Mouse (Mus musculus): ENCODE results near the gene Nfam1. TPM values are rescaled to one million over a fixed set of nuclear protein-coding genes. Genes with fewer than 3 reads are reported as not detected.

Gene Nfam1
- polyA plus RNA-seq, 1 experiment from 2014 or later = 0.31 TPM

GRCm38 (mm10) chr15:82979531-82979930 lies 53.6 kb downstream of the Nfam1 start:
- H3K4me2 ChIP-seq (ENCODE audit: low read depth, low read length) = no peak overlapping the region
- ATAC-seq (ENCODE audit: low read depth) = no peak
- H3K27me3 ChIP-seq (ENCODE audit: control insufficient read depth, insufficient read depth, low read length) = peaks cover 3% of the 10 kb centered on the region; the same call in 1 of the 2 replicates
- H3K36me3 ChIP-seq (ENCODE audit: control insufficient read depth, insufficient read depth, low read length) = no peaks in the 10 kb centered on the region
- peaks cover 32% of the 10 kb centered on the region for H3K4me1 ChIP-seq (ENCODE audit: control insufficient read depth, insufficient read depth, low read length)
- 100% methylated on average over 1 of the region's 1 CpGs for WGBS
- no peaks in the 10 kb centered on the region for H3K9me3 ChIP-seq (ENCODE audit: control insufficient read depth, low read length)
- no peak overlapping the region for H3K4me3 ChIP-seq (ENCODE audit: low read depth, low read length)
- no peak overlapping the region for H3K27ac ChIP-seq (ENCODE audit: low read depth, low read length)
- H3K9ac ChIP-seq (replicated peaks; ENCODE audit: low read depth, low read length) = no peak overlapping the region

GRCm38 (mm10) chr15:82974471-82974870 lies 58.6 kb downstream of the Nfam1 start:
- no peak overlapping the region for H3K9ac ChIP-seq (replicated peaks; ENCODE audit: low read depth, low read length)
- H3K9me3 ChIP-seq (ENCODE audit: control insufficient read depth, low read length) = no peaks in the 10 kb centered on the region
- ATAC-seq (ENCODE audit: low read depth) = no peak
- no peak overlapping the region for H3K27ac ChIP-seq (ENCODE audit: low read depth, low read length)
- H3K4me1 ChIP-seq (ENCODE audit: control insufficient read depth, insufficient read depth, low read length) = 0 out of 2 replicates have a peak, but pooled peaks cover 3% of the 10 kb centered on the region
- no peak overlapping the region for H3K4me2 ChIP-seq (ENCODE audit: low read depth, low read length)
- H3K27me3 ChIP-seq (ENCODE audit: control insufficient read depth, insufficient read depth, low read length) = no peaks in the 10 kb centered on the region
- no peaks in the 10 kb centered on the region for H3K36me3 ChIP-seq (ENCODE audit: control insufficient read depth, insufficient read depth, low read length)
- 67% methylated on average over 1 of the region's 1 CpGs for WGBS
- no peak overlapping the region for H3K4me3 ChIP-seq (ENCODE audit: low read depth, low read length)

- Histone ChIP-seq H3K4me3 (ENCODE audit: low read depth, low read length) (no peak overlapping the region), H3K9ac (replicated peaks; ENCODE audit: low read depth, low read length) (no peak overlapping the region), H3K9me3 (ENCODE audit: control insufficient read depth, low read length) (no peaks in the 10 kb centered on the region), H3K27ac (ENCODE audit: low read depth, low read length) (peak overlapping the region; percentile 64), H3K4me2 (ENCODE audit: low read depth, low read length) (no peak overlapping the region), H3K36me3 (ENCODE audit: control insufficient read depth, insufficient read depth, low read length) (no peaks in the 10 kb centered on the region), H3K4me1 (ENCODE audit: control insufficient read depth, insufficient read depth, low read length) (peaks cover 22% of the 10 kb centered on the region), H3K27me3 (ENCODE audit: control insufficient read depth, insufficient read depth, low read length) (peaks cover 5% of the 10 kb centered on the region; the same call in 1 of the 2 replicates)
- 32% methylated on average over 6 of the region's 6 CpGs for WGBS
- no peak for ATAC-seq (ENCODE audit: low read depth)
Observed at GRCm38 (mm10) chr15:82969206-82969721, 63.8 kb downstream of the Nfam1 start.

- peak overlapping the region; percentile 44 for H3K9ac ChIP-seq (replicated peaks; ENCODE audit: low read depth, low read length)
- peaks cover 28% of the 10 kb centered on the region for H3K4me1 ChIP-seq (ENCODE audit: control insufficient read depth, insufficient read depth, low read length)
- H3K4me3 ChIP-seq (ENCODE audit: low read depth, low read length) = no peak overlapping the region
- H3K36me3 ChIP-seq (ENCODE audit: control insufficient read depth, insufficient read depth, low read length) = no peaks in the 10 kb centered on the region
- no peaks in the 10 kb centered on the region for H3K9me3 ChIP-seq (ENCODE audit: control insufficient read depth, low read length)
- H3K27me3 ChIP-seq (ENCODE audit: control insufficient read depth, insufficient read depth, low read length) = peaks cover 5% of the 10 kb centered on the region; the same call in 1 of the 2 replicates
- H3K4me2 ChIP-seq (ENCODE audit: low read depth, low read length) = peak overlapping the region; percentile 33
- 2% methylated on average over 22 of the region's 22 CpGs for WGBS
- peak overlapping the region; percentile 64 for H3K27ac ChIP-seq (ENCODE audit: low read depth, low read length)
- ATAC-seq (ENCODE audit: low read depth) = peak; percentile 73
Observed at GRCm38 (mm10) chr15:82968449-82968848, 64.7 kb downstream of the Nfam1 start.

DNA sequence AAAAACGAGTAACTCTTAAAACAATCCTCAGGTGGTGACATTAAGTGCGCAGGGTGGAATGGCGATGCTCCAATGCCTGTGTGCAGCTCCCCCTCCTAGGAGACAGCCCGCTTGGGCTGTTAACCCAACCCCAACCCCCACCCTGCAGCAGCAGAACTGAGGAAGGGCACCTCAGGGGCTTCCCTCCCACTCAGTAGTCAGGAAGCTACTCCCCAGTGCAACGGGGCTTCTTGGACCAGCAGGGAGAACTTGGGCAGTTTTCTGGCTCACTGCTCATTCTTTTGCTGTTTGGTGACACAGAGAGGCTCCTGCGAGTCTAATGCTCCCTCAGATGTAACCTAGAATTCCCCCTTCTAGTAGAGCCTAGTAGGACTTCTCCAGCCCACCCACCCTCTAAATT lies 65.2 kb downstream of the Nfam1 start:
- Histone ChIP-seq H3K4me3 (ENCODE audit: low read depth, low read length) (no peak overlapping the region), H3K4me1 (ENCODE audit: control insufficient read depth, insufficient read depth, low read length) (peaks cover 30% of the 10 kb centered on the region), H3K36me3 (ENCODE audit: control insufficient read depth, insufficient read depth, low read length) (no peaks in the 10 kb centered on the region), H3K4me2 (ENCODE audit: low read depth, low read length) (peak overlapping the region; percentile 33), H3K9me3 (ENCODE audit: control insufficient read depth, low read length) (no peaks in the 10 kb centered on the region), H3K27me3 (ENCODE audit: control insufficient read depth, insufficient read depth, low read length) (peaks cover 7% of the 10 kb centered on the region), H3K9ac (replicated peaks; ENCODE audit: low read depth, low read length) (no peak overlapping the region), H3K27ac (ENCODE audit: low read depth, low read length) (peak overlapping the region; percentile 64)
- no peak for ATAC-seq (ENCODE audit: low read depth)
- WGBS = 9% methylated on average over 6 of the region's 6 CpGs

DNA sequence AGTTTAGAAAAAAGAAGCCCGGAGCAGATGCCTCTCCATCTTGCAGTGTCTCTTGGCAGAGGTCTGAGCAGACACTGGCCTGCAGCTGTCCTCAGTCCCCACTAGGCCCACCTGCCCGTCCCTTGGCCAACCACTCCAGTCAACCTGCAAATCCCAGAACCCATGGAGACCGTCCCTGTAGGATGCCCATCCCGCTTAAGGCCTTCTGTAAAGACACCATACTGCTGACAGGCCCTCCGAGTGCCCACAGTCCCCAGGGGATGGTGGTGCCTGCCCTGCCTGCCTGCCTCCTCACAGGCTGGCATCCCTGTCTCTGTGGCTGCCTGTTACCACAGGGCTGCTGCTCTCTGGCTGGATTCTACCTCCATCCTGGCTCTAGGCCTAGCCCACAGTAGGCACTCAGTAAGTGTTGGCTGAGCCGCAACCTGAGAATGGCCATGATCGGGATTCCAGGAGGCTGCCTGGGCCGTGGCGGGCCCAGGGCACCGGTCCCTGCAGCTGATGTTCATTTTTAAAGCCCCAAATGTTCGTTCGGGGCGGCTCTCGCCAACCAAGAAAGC lies 68.8 kb downstream of the Nfam1 start:
- H3K9me3 ChIP-seq (ENCODE audit: control insufficient read depth, low read length) = no peaks in the 10 kb centered on the region
- peaks cover 7% of the 10 kb centered on the region for H3K27me3 ChIP-seq (ENCODE audit: control insufficient read depth, insufficient read depth, low read length)
- H3K36me3 ChIP-seq (ENCODE audit: control insufficient read depth, insufficient read depth, low read length) = no peaks in the 10 kb centered on the region
- H3K4me2 ChIP-seq (ENCODE audit: low read depth, low read length) = no peak overlapping the region; the same call in 1 of the 2 replicates
- H3K9ac ChIP-seq (replicated peaks; ENCODE audit: low read depth, low read length) = no peak overlapping the region
- 45% methylated on average over 14 of the region's 14 CpGs for WGBS
- peak overlapping the region; percentile 78 for H3K27ac ChIP-seq (ENCODE audit: low read depth, low read length)
- H3K4me1 ChIP-seq (ENCODE audit: control insufficient read depth, insufficient read depth, low read length) = peaks cover 65% of the 10 kb centered on the region
- no peak overlapping the region; the same call in 1 of the 2 replicates for H3K4me3 ChIP-seq (ENCODE audit: low read depth, low read length)
- no peak for ATAC-seq (ENCODE audit: low read depth)

DNA sequence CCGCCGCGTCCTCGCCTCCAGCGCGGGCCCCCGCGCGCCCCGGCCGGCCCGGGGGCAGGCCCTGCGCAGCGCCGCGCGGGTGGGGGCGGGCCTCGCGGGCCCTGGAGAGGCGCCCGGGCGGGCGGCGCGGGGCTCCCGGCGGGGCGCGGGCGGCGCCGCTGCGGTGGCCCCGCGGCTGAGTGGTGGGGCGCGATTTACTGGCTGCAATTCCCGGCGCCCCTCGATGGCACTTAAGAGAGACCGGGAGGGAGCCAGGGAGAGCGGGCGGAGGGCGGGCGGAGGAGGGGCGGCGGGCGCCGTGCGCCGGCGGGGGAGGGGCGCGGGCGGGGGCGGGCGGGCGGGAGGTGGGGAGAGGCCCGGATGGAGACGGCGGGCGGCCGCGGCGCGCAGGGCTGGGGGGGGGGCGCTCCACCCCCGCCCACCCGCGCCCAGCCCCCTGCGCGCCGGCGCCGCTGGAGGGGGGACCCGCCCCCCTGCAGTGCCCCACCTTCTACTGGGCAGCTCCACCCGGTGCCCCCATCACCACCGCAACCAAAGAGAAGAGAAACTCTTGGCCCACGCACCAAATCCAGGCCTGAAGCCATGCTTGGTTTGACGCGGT lies 69.5 kb downstream of the Nfam1 start:
- Histone ChIP-seq H3K9ac (replicated peaks; ENCODE audit: low read depth, low read length) (peak overlapping the region; percentile 63), H3K9me3 (ENCODE audit: control insufficient read depth, low read length) (no peaks in the 10 kb centered on the region), H3K27me3 (ENCODE audit: control insufficient read depth, insufficient read depth, low read length) (peaks cover 7% of the 10 kb centered on the region), H3K4me1 (ENCODE audit: control insufficient read depth, insufficient read depth, low read length) (peaks cover 67% of the 10 kb centered on the region), H3K27ac (ENCODE audit: low read depth, low read length) (peak overlapping the region; percentile 78), H3K4me3 (ENCODE audit: low read depth, low read length) (peak overlapping the region; percentile 50), H3K4me2 (ENCODE audit: low read depth, low read length) (peak overlapping the region; percentile 45), H3K36me3 (ENCODE audit: control insufficient read depth, insufficient read depth, low read length) (no peaks in the 10 kb centered on the region)
- ATAC-seq (ENCODE audit: low read depth) = no peak
- WGBS = 2% methylated on average over 12 of the region's 82 CpGs

DNA sequence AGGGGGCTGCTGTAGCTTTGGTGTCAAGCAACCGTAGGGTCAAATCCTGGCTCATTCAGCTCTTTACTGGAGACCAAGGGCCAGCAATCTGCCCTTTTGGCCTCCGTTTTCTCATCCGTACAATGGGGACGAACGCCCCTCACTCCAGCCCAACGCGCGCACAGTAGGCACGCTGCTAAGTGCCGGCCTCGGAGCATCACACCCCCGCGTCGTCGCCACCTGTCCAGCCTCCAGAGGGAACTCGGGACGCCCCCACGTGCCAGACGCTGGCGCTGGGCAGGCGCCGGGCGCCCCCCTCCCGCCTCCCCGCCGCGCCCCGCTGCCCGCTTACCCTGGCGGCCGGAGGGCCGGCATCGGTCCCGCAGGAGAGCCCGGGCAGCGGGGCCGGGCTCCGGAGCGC lies 70.0 kb downstream of the Nfam1 start:
- WGBS = 4% methylated on average over 37 of the region's 39 CpGs
- H3K4me1 ChIP-seq (ENCODE audit: control insufficient read depth, insufficient read depth, low read length) = peaks cover 66% of the 10 kb centered on the region
- peaks cover 7% of the 10 kb centered on the region for H3K27me3 ChIP-seq (ENCODE audit: control insufficient read depth, insufficient read depth, low read length)

DNA sequence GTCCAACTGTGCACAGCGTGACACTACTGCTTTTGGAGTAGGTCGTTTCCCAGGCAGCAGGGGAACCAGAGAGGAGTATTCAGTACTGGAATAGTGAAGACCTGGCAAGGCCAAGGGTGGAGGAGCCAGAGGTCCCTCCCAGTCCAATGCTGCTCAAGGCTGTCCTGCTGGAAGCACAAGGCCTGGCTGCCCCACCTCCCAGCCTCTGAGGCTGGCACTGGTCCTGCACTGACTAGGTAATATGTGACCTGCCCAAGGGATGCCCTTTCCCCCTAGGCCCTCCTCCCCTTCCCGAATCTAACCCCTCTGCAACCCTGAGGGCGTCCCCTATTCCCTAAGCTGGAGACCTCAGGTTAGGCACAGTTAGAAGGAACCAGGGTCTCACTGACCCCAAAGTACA lies 70.6 kb downstream of the Nfam1 start:
- no peak for ATAC-seq (ENCODE audit: low read depth)
- Histone ChIP-seq H3K36me3 (ENCODE audit: control insufficient read depth, insufficient read depth, low read length) (no peaks in the 10 kb centered on the region), H3K27ac (ENCODE audit: low read depth, low read length) (peak overlapping the region; percentile 76; the same call in 1 of the 2 replicates), H3K4me3 (ENCODE audit: low read depth, low read length) (peak overlapping the region; percentile 50), H3K9ac (replicated peaks; ENCODE audit: low read depth, low read length) (peak overlapping the region; percentile 63; the same call in 1 of the 2 replicates), H3K4me2 (ENCODE audit: low read depth, low read length) (peak overlapping the region; percentile 70), H3K4me1 (ENCODE audit: control insufficient read depth, insufficient read depth, low read length) (peaks cover 60% of the 10 kb centered on the region), H3K9me3 (ENCODE audit: control insufficient read depth, low read length) (no peaks in the 10 kb centered on the region), H3K27me3 (ENCODE audit: control insufficient read depth, insufficient read depth, low read length) (peaks cover 7% of the 10 kb centered on the region)
- WGBS = 26% methylated on average over 4 of the region's 4 CpGs

More for the DNA sequence above, 70.0 kb downstream of the Nfam1 start:
- H3K9me3 ChIP-seq (ENCODE audit: control insufficient read depth, low read length) = no peaks in the 10 kb centered on the region
- no peak for ATAC-seq (ENCODE audit: low read depth)
- peak overlapping the region; percentile 50 for H3K4me3 ChIP-seq (ENCODE audit: low read depth, low read length)
- peak overlapping the region; percentile 76 for H3K27ac ChIP-seq (ENCODE audit: low read depth, low read length)
- no peaks in the 10 kb centered on the region for H3K36me3 ChIP-seq (ENCODE audit: control insufficient read depth, insufficient read depth, low read length)
- peak overlapping the region; percentile 63 for H3K9ac ChIP-seq (replicated peaks; ENCODE audit: low read depth, low read length)
- peak overlapping the region; percentile 70 for H3K4me2 ChIP-seq (ENCODE audit: low read depth, low read length)
